Mouse (Mus musculus): ENCODE measurements around the gene Gm4779. TPM values are rescaled to one million over a fixed set of nuclear protein-coding genes. Genes with fewer than 3 reads are reported as not detected.
"Not testable (repeated sequence)": the region's sequence is repeated elsewhere in the genome, so short reads cannot be mapped to it uniquely, and the experiment has no call there.

Gm4779 gene
- polyA plus RNA-seq (2016; fragmentation: Nextera tagmentation; extraction: Ambion mirVana): 0.41 and 0.56 TPM in 2 replicates

- H3K4me2 ChIP-seq: no peak within 1 kb of the TSS
- H3K4me3 ChIP-seq: no peak within 1 kb of the TSS
- peaks cover 3% of the 10 kb centered on the region; the same call in 1 of the 2 replicates for H3K27me3 ChIP-seq (replicated peaks)
- WGBS: 89% methylated on average over 35 of the region's 35 CpGs
- no peak within 1 kb of the TSS for H3K9ac ChIP-seq
- H3K9me3 ChIP-seq (replicated peaks): peaks cover 9% of the 10 kb centered on the region
- ATAC-seq (ENCODE audit: insufficient number of reproducible peaks, low FRiP score): no peak
- no peaks in the 10 kb centered on the region for H3K36me3 ChIP-seq
- no peak within 1 kb of the TSS for H3K27ac ChIP-seq (ENCODE audit: poor library complexity, severe bottlenecking)
- no peaks in the 10 kb centered on the region for H3K4me1 ChIP-seq (replicated peaks)
Measured at GRCm38 (mm10) chrX:101794342-101794741, at the start of gene Gm4779, which contains the start of gene 8030474K03Rik. TSS of gene Gm4779 (minus strand) at chrX:101794423. TSS of gene 8030474K03Rik (plus strand) at chrX:101794656.

- not testable (repeated sequence) for H3K9me3 ChIP-seq (replicated peaks); H3K4me1 ChIP-seq (replicated peaks); H3K4me3 ChIP-seq; H3K4me2 ChIP-seq; H3K27ac ChIP-seq (ENCODE audit: poor library complexity, severe bottlenecking); H3K9ac ChIP-seq; ATAC-seq (ENCODE audit: insufficient number of reproducible peaks, low FRiP score); H3K36me3 ChIP-seq
- peaks cover 25% of the 10 kb centered on the region; the same call in 1 of the 2 replicates for H3K27me3 ChIP-seq (replicated peaks)
Measured at GRCm38 (mm10) chrX:101819980-101820379, 25.8 kb upstream of the Gm4779 start.

DNA sequence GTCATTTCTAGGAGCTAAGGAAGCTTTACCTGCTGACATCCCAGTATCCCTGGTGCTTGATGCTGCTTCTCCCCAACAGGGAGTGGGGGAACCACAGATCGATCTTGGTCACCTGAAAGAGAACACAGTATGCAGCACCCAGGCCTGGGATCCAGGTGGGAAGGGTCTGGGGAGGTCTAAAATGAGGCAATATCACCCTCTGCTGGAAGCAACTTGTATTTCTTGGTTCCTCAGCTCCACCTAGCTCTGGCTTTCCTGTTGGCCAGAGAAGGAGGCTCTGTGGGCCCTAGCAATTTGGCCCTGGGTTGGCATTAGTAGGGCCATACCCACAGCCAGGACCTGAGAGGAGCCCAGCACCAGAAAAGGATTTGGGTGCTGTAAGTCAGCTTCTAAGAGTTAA is 24.9 kb upstream of the Gm4779 start:
- Histone ChIP-seq H3K27ac (ENCODE audit: poor library complexity, severe bottlenecking) (no peak overlapping the region), H3K36me3 (no peaks in the 10 kb centered on the region), H3K4me2 (no peak overlapping the region), H3K4me3 (no peak overlapping the region), H3K4me1 (replicated peaks) (no peaks in the 10 kb centered on the region), H3K9ac (no peak overlapping the region), H3K9me3 (replicated peaks) (no peaks in the 10 kb centered on the region), H3K27me3 (replicated peaks) (peaks cover 25% of the 10 kb centered on the region; the same call in 1 of the 2 replicates)
- 35% methylated on average over 1 of the region's 1 CpGs for WGBS
- ATAC-seq (ENCODE audit: insufficient number of reproducible peaks, low FRiP score): no peak

GRCm38 (mm10) chrX:101811750-101812149 is 17.5 kb upstream of the Gm4779 start:
- H3K4me1 ChIP-seq (replicated peaks): no peaks in the 10 kb centered on the region
- no peaks in the 10 kb centered on the region for H3K27me3 ChIP-seq (replicated peaks)
- ATAC-seq (ENCODE audit: insufficient number of reproducible peaks, low FRiP score): no peak
- WGBS: 40% methylated on average over 3 of the region's 3 CpGs
- H3K27ac ChIP-seq (ENCODE audit: poor library complexity, severe bottlenecking): no peak overlapping the region
- no peak overlapping the region for H3K4me2 ChIP-seq
- no peaks in the 10 kb centered on the region for H3K36me3 ChIP-seq
- no peak overlapping the region for H3K9ac ChIP-seq
- H3K9me3 ChIP-seq (replicated peaks): no peaks in the 10 kb centered on the region
- H3K4me3 ChIP-seq: no peak overlapping the region

- H3K4me3 ChIP-seq: no peak overlapping the region
- H3K27ac ChIP-seq (ENCODE audit: poor library complexity, severe bottlenecking): no peak overlapping the region
- no peaks in the 10 kb centered on the region for H3K36me3 ChIP-seq
- ATAC-seq (ENCODE audit: insufficient number of reproducible peaks, low FRiP score): no peak
- H3K9me3 ChIP-seq (replicated peaks): no peaks in the 10 kb centered on the region
- 32% methylated on average over 2 of the region's 2 CpGs for WGBS
- no peak overlapping the region for H3K9ac ChIP-seq
- peaks cover 3% of the 10 kb centered on the region; the same call in 1 of the 2 replicates for H3K27me3 ChIP-seq (replicated peaks)
- H3K4me2 ChIP-seq: no peak overlapping the region
- H3K4me1 ChIP-seq (replicated peaks): no peaks in the 10 kb centered on the region
Measured at GRCm38 (mm10) chrX:101805512-101805911, 11.3 kb upstream of the Gm4779 start.

- ATAC-seq (ENCODE audit: insufficient number of reproducible peaks, low FRiP score): no peak
- no peak overlapping the region for H3K4me2 ChIP-seq
- no peak overlapping the region for H3K4me3 ChIP-seq
- H3K9ac ChIP-seq: no peak overlapping the region
- H3K4me1 ChIP-seq (replicated peaks): no peaks in the 10 kb centered on the region
- H3K27ac ChIP-seq (ENCODE audit: poor library complexity, severe bottlenecking): no peak overlapping the region
- H3K36me3 ChIP-seq: no peaks in the 10 kb centered on the region
- 39% methylated on average over 4 of the region's 4 CpGs for WGBS
- H3K9me3 ChIP-seq (replicated peaks): peaks cover 9% of the 10 kb centered on the region
- peaks cover 5% of the 10 kb centered on the region; the same call in 1 of the 2 replicates for H3K27me3 ChIP-seq (replicated peaks)
Measured at GRCm38 (mm10) chrX:101791551-101791950, 2.7 kb downstream of the Gm4779 start.

DNA sequence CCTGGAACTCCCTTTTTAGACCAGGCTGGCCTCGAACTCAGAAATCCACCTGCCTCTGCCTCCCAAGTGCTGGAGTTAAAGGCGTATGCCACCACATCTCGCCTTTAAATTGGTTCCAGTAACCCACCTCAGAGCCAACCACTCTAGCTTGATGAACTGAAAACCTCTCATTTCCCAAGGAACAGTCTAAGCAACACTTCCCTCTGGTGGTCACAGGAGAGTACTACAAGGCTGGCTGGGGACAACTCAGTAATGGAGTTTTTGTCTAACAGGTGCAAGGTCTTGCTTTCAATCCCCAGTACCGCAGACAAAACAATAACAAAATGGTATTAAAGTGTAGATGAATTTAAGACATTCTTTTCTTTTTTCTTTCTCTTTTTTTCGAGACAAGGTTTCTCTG is 22.2 kb downstream of the Gm4779 start:
- no peak for ATAC-seq (ENCODE audit: insufficient number of reproducible peaks, low FRiP score)
- Histone ChIP-seq H3K9me3 (replicated peaks) (no peaks in the 10 kb centered on the region), H3K9ac (no peak overlapping the region), H3K4me1 (replicated peaks) (no peaks in the 10 kb centered on the region), H3K4me3 (no peak overlapping the region), H3K27me3 (replicated peaks) (peaks cover 33% of the 10 kb centered on the region), H3K4me2 (no peak overlapping the region), H3K27ac (ENCODE audit: poor library complexity, severe bottlenecking) (no peak overlapping the region), H3K36me3 (no peaks in the 10 kb centered on the region)
- 28% methylated on average over 5 of the region's 5 CpGs for WGBS

- 43% methylated on average over 3 of the region's 3 CpGs for WGBS
- Histone ChIP-seq H3K9me3 (replicated peaks) (no peaks in the 10 kb centered on the region), H3K4me3 (no peak overlapping the region), H3K36me3 (no peaks in the 10 kb centered on the region), H3K27ac (ENCODE audit: poor library complexity, severe bottlenecking) (no peak overlapping the region), H3K9ac (no peak overlapping the region), H3K27me3 (replicated peaks) (peaks cover 33% of the 10 kb centered on the region), H3K4me1 (replicated peaks) (no peaks in the 10 kb centered on the region), H3K4me2 (no peak overlapping the region)
- no peak for ATAC-seq (ENCODE audit: insufficient number of reproducible peaks, low FRiP score)
Measured at GRCm38 (mm10) chrX:101770307-101770706, 23.9 kb downstream of the Gm4779 start.

DNA sequence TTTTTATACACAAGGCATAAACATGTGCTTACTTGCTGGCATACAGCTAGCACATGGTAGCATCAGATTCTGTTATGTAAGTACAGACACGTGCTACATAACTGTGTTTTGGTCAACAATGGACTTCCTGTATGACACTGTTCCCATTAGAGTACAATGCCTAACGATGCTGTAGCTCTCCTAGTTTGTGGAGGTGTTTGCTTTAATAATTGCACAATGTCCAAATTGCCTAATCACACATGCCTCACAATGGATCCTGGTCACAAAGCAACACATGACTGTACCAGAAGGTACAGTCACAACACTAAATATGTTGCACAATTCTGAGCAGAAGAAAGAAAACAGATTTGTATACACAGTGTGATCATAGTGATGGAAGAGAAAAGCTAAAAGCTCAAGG is 24.7 kb downstream of the Gm4779 start:
- peaks cover 31% of the 10 kb centered on the region for H3K27me3 ChIP-seq (replicated peaks)
- H3K36me3 ChIP-seq: no peaks in the 10 kb centered on the region
- no peak for ATAC-seq (ENCODE audit: insufficient number of reproducible peaks, low FRiP score)
- 46% methylated on average over 2 of the region's 2 CpGs for WGBS
- H3K9ac ChIP-seq: no peak overlapping the region
- H3K27ac ChIP-seq (ENCODE audit: poor library complexity, severe bottlenecking): no peak overlapping the region
- H3K4me1 ChIP-seq (replicated peaks): no peaks in the 10 kb centered on the region
- H3K4me3 ChIP-seq: no peak overlapping the region
- H3K4me2 ChIP-seq: no peak overlapping the region
- no peaks in the 10 kb centered on the region for H3K9me3 ChIP-seq (replicated peaks)

- H3K36me3 ChIP-seq: no peaks in the 10 kb centered on the region
- H3K27me3 ChIP-seq (replicated peaks): peaks cover 14% of the 10 kb centered on the region
- H3K4me1 ChIP-seq (replicated peaks): no peaks in the 10 kb centered on the region
- no peaks in the 10 kb centered on the region for H3K9me3 ChIP-seq (replicated peaks)
- H3K4me3 ChIP-seq: no peak overlapping the region
- no peak overlapping the region for H3K9ac ChIP-seq
- H3K4me2 ChIP-seq: no peak overlapping the region
- no peak overlapping the region for H3K27ac ChIP-seq (ENCODE audit: poor library complexity, severe bottlenecking)
- no peak for ATAC-seq (ENCODE audit: insufficient number of reproducible peaks, low FRiP score)
- 62% methylated on average over 7 of the region's 7 CpGs for WGBS
Measured at GRCm38 (mm10) chrX:101767280-101767679, 26.9 kb downstream of the Gm4779 start.

DNA sequence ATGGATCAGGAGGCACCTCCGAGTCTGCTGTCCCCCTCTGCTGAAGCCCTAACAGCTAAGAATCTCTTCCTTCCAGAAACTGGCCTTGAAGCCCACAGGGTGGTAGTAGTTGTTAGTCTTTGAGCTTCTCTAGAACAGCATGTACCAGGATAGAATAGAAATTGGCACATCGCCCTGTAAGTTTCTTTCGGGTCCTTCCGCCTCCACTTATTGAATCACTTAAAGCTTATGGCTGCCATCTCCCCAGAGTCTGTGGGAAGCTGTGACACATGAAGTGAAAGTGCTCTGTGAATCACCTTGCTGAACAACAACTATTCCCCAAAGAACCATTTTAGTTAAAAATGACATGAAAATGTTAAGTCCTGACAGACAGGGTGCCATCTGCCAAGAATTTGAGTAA is 29.1 kb downstream of the Gm4779 start:
- no peaks in the 10 kb centered on the region for H3K36me3 ChIP-seq
- H3K4me3 ChIP-seq: no peak overlapping the region
- no peak overlapping the region for H3K9ac ChIP-seq
- H3K27me3 ChIP-seq (replicated peaks): peaks cover 12% of the 10 kb centered on the region; the same call in 1 of the 2 replicates
- H3K4me2 ChIP-seq: no peak overlapping the region
- no peak overlapping the region for H3K27ac ChIP-seq (ENCODE audit: poor library complexity, severe bottlenecking)
- no peak for ATAC-seq (ENCODE audit: insufficient number of reproducible peaks, low FRiP score)
- no peaks in the 10 kb centered on the region for H3K4me1 ChIP-seq (replicated peaks)
- no peaks in the 10 kb centered on the region for H3K9me3 ChIP-seq (replicated peaks)
- WGBS: 88% methylated on average over 4 of the region's 4 CpGs

DNA sequence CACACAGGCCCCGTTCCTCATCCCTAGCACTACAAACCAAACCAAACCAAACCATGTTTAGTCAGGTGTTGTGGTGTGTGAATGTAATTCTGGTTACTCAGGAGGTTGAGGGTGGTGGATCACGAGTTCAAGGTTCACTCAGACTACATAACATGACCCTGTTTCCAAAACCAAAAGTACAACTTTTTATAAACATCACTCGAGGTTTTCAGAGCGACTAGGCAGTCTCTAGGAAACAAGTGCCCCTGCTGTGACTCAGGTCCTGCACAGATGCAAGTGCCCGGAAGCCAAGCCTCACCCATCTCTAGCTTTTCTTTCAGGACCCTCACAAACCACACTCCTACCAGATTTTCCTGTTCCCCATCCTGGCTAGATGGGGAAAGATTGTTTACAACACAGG is 29.6 kb downstream of the Gm4779 start:
- no peaks in the 10 kb centered on the region for H3K36me3 ChIP-seq
- no peaks in the 10 kb centered on the region for H3K4me1 ChIP-seq (replicated peaks)
- H3K27ac ChIP-seq (ENCODE audit: poor library complexity, severe bottlenecking): no peak overlapping the region
- no peak overlapping the region for H3K4me3 ChIP-seq
- no peak overlapping the region for H3K4me2 ChIP-seq
- ATAC-seq (ENCODE audit: insufficient number of reproducible peaks, low FRiP score): no peak
- no peak overlapping the region for H3K9ac ChIP-seq
- peaks cover 12% of the 10 kb centered on the region; the same call in 1 of the 2 replicates for H3K27me3 ChIP-seq (replicated peaks)
- no peaks in the 10 kb centered on the region for H3K9me3 ChIP-seq (replicated peaks)
- WGBS: 68% methylated on average over 5 of the region's 5 CpGs
